Mouse (Mus musculus): ENCODE data around the gene Cntnap2.

DNA sequence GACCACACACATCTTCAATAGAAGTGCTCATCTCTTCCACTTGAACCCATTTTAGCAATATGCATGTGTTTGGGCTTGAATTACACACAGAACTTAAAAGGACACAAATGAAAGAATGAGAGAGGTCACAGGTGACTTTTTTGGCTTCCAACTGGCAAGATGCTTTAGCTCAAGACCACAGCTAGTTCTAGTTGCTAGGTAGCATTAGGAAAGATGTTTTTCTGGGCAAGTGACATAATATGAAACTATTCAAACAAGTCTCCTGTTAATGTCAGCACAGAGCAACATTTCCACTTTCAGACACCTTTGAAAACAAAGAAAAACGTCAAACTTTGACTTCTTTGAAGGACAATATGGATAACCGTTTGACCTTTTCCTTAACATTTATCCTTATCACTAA is 1657.4 kb downstream of the Cntnap2 start:
- TF ChIP-seq CTCF (IDR thresholded peaks at IDR 0.05; ENCODE audit: low read depth): no peak
- TF ChIP-seq EP300 (IDR thresholded peaks at IDR 0.05; ENCODE audit: low read depth): no peak

All from liver, postnatal 0 days (tissue).